Mouse (Mus musculus): ENCODE data around the gene Mgat5. TPM values are rescaled to one million over a fixed set of nuclear protein-coding genes. Genes with fewer than 3 reads are reported as not detected.

Gene Mgat5
- polyA plus RNA-seq, 1 experiment from 2014 or later: 5.2 TPM

- Histone ChIP-seq H3K27ac (ENCODE audit: low read depth) (no peak overlapping the region), H3K36me3 (ENCODE audit: insufficient read depth) (no peaks in the 10 kb centered on the region), H3K4me3 (ENCODE audit: low read depth, low read length) (no peak overlapping the region), H3K4me1 (ENCODE audit: insufficient read depth) (peaks cover 3% of the 10 kb centered on the region; the same call in 1 of the 2 replicates), H3K27me3 (ENCODE audit: insufficient read depth, low read length) (no peaks in the 10 kb centered on the region), H3K9ac (no peak overlapping the region), H3K4me2 (no peak overlapping the region), H3K9me3 (ENCODE audit: low read depth, low read length) (no peaks in the 10 kb centered on the region)
- no peak for TF ChIP-seq CTCF (IDR thresholded peaks at IDR 0.05; ENCODE audit: low read depth)
- DNase-seq (no peak), ATAC-seq (ENCODE audit: insufficient read depth) (no peak)
- 55% methylated on average over 3 of the region's 3 CpGs for WGBS
These were observed 236.9 kb downstream of the Mgat5 start for GRCm38 (mm10) chr1:127441736-127442135.

DNA sequence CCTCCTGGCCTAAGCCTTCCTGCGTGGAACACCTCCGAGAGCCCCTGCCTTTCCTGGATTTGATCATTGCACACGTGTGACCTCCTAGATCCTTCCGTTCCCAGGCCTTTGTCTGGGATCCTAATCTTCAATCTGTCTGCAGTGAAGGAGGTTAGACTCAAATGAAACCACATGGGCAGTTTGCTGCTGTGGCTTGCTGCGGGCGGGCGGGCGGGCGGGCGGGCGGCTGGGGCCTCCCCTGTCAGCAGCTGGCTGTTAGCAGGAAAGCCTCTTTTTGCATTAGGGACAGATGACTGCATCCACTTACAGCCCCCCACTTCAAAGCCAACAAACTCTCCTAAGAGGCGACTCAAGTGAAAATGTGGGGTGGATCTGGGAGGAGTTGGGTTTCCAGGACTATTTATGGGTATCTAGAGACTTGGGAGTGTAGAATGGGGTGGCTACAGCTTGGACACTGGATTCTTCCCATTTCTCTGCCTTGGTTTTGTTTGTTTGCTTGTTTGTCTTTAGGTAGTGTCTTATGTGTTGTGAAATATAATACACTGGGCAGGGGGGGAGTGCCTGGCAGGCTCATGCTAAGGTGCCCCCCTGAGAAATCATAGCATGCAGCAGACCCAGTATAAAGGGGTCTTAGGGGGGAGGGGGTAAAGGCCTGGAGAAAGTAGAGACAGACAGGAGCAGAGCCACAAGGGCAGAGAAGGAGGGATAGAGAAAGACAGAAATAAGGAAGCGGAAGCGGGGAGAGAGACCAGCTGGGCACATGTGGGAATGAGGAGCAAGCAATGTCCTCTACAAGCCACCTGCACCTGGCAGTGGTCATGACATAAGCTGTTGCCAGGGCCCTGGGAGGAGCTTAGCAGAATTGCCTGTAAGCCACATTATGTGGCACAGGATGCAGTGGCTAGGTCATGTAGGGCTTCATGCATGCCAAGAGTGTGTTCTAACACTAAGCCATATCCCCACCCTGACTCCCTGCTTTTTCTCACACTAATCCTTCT lies 238.4 kb downstream of the Mgat5 start:
- no peaks in the 10 kb centered on the region for H3K27me3 ChIP-seq (ENCODE audit: insufficient read depth, low read length)
- 33% methylated on average over 14 of the region's 14 CpGs for WGBS
- H3K9me3 ChIP-seq (ENCODE audit: low read depth, low read length): no peaks in the 10 kb centered on the region
- peaks cover under 1% of the 10 kb centered on the region; the same call in 1 of the 2 replicates for H3K36me3 ChIP-seq (ENCODE audit: insufficient read depth)
- peak; percentile 57 for ATAC-seq (ENCODE audit: insufficient read depth)
- H3K4me1 ChIP-seq (ENCODE audit: insufficient read depth): peaks cover 3% of the 10 kb centered on the region; the same call in 1 of the 2 replicates
- no peak overlapping the region for H3K4me3 ChIP-seq (ENCODE audit: low read depth, low read length)
- DNase-seq: peak; percentile 55
- H3K27ac ChIP-seq (ENCODE audit: low read depth): no peak overlapping the region
- TF ChIP-seq CTCF (IDR thresholded peaks at IDR 0.05; ENCODE audit: low read depth): no peak
- no peak overlapping the region for H3K9ac ChIP-seq
- no peak overlapping the region for H3K4me2 ChIP-seq

GRCm38 (mm10) chr1:127444836-127445485 lies 240.1 kb downstream of the Mgat5 start:
- Histone ChIP-seq H3K36me3 (ENCODE audit: insufficient read depth) (peaks cover 3% of the 10 kb centered on the region; the same call in 1 of the 2 replicates), H3K4me2 (no peak overlapping the region), H3K9me3 (ENCODE audit: low read depth, low read length) (no peaks in the 10 kb centered on the region), H3K27me3 (ENCODE audit: insufficient read depth, low read length) (no peaks in the 10 kb centered on the region), H3K27ac (ENCODE audit: low read depth) (no peak overlapping the region), H3K4me1 (ENCODE audit: insufficient read depth) (peaks cover 3% of the 10 kb centered on the region; the same call in 1 of the 2 replicates), H3K9ac (no peak overlapping the region), H3K4me3 (ENCODE audit: low read depth, low read length) (no peak overlapping the region)
- 44% methylated on average over 5 of the region's 5 CpGs for WGBS
- no peak for TF ChIP-seq CTCF (IDR thresholded peaks at IDR 0.05; ENCODE audit: low read depth)
- ATAC-seq (ENCODE audit: insufficient read depth) (peak; percentile 37; the same call in 1 of the 2 replicates), DNase-seq (peak; percentile 62)

GRCm38 (mm10) chr1:127453397-127453796 lies 248.6 kb downstream of the Mgat5 start:
- Histone ChIP-seq H3K4me2 (no peak overlapping the region), H3K27ac (ENCODE audit: low read depth) (no peak overlapping the region), H3K4me1 (ENCODE audit: insufficient read depth) (no peaks in the 10 kb centered on the region), H3K36me3 (ENCODE audit: insufficient read depth) (peaks cover under 1% of the 10 kb centered on the region; the same call in 1 of the 2 replicates), H3K9ac (no peak overlapping the region), H3K27me3 (ENCODE audit: insufficient read depth, low read length) (no peaks in the 10 kb centered on the region), H3K4me3 (ENCODE audit: low read depth, low read length) (no peak overlapping the region), H3K9me3 (ENCODE audit: low read depth, low read length) (no peaks in the 10 kb centered on the region)
- TF ChIP-seq CTCF (IDR thresholded peaks at IDR 0.05; ENCODE audit: low read depth): no peak
- ATAC-seq (ENCODE audit: insufficient read depth): no peak
- no peak for DNase-seq
- 87% methylated on average over 6 of the region's 6 CpGs for WGBS

GRCm38 (mm10) chr1:127459015-127459451 lies 254.2 kb downstream of the Mgat5 start:
- peak; percentile 85 for TF ChIP-seq CTCF (IDR thresholded peaks at IDR 0.05; ENCODE audit: low read depth)
- Histone ChIP-seq H3K9ac (no peak overlapping the region), H3K9me3 (ENCODE audit: low read depth, low read length) (no peaks in the 10 kb centered on the region), H3K36me3 (ENCODE audit: insufficient read depth) (peaks cover 14% of the 10 kb centered on the region; the same call in 1 of the 2 replicates), H3K4me2 (no peak overlapping the region), H3K4me3 (ENCODE audit: low read depth, low read length) (no peak overlapping the region), H3K27ac (ENCODE audit: low read depth) (no peak overlapping the region), H3K4me1 (ENCODE audit: insufficient read depth) (no peaks in the 10 kb centered on the region), H3K27me3 (ENCODE audit: insufficient read depth, low read length) (no peaks in the 10 kb centered on the region)
- peak; percentile 90 for DNase-seq
- ATAC-seq (ENCODE audit: insufficient read depth): peak; percentile 84
- WGBS: 11% methylated on average over 6 of the region's 6 CpGs

DNA sequence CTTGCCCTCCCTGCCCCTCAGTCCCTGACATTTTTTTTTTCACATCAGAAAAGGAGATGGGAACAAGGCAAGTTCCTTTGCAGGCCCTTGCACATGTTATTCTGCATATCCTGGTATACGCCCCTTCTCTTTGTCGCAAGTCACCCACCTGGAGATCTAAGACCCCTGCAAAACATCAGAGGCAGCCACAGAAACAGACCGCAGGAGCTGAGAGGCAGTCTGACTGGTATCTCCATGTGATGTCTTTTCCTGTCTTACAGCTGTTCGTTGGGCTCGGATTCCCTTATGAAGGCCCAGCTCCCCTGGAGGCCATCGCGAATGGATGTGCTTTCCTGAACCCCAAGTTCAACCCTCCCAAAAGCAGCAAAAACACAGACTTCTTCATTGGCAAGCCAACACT lies 254.8 kb downstream of the Mgat5 start:
- Histone ChIP-seq H3K9me3 (ENCODE audit: low read depth, low read length) (no peaks in the 10 kb centered on the region), H3K4me3 (ENCODE audit: low read depth, low read length) (no peak overlapping the region), H3K4me2 (no peak overlapping the region), H3K36me3 (ENCODE audit: insufficient read depth) (peaks cover 14% of the 10 kb centered on the region; the same call in 1 of the 2 replicates), H3K9ac (no peak overlapping the region), H3K27me3 (ENCODE audit: insufficient read depth, low read length) (no peaks in the 10 kb centered on the region), H3K27ac (ENCODE audit: low read depth) (no peak overlapping the region), H3K4me1 (ENCODE audit: insufficient read depth) (no peaks in the 10 kb centered on the region)
- WGBS: 78% methylated on average over 7 of the region's 7 CpGs
- no peak for TF ChIP-seq CTCF (IDR thresholded peaks at IDR 0.05; ENCODE audit: low read depth)
- no peak for ATAC-seq (ENCODE audit: insufficient read depth)
- no peak for DNase-seq

GRCm38 (mm10) chr1:127461017-127461416 lies 256.2 kb downstream of the Mgat5 start:
- no peak overlapping the region for H3K4me2 ChIP-seq
- H3K27me3 ChIP-seq (ENCODE audit: insufficient read depth, low read length): no peaks in the 10 kb centered on the region
- no peaks in the 10 kb centered on the region for H3K4me1 ChIP-seq (ENCODE audit: insufficient read depth)
- WGBS: 76% methylated on average over 9 of the region's 9 CpGs
- peaks cover 14% of the 10 kb centered on the region; the same call in 1 of the 2 replicates for H3K36me3 ChIP-seq (ENCODE audit: insufficient read depth)
- no peak for TF ChIP-seq CTCF (IDR thresholded peaks at IDR 0.05; ENCODE audit: low read depth)
- H3K9me3 ChIP-seq (ENCODE audit: low read depth, low read length): no peaks in the 10 kb centered on the region
- H3K4me3 ChIP-seq (ENCODE audit: low read depth, low read length): no peak overlapping the region
- no peak overlapping the region for H3K27ac ChIP-seq (ENCODE audit: low read depth)
- H3K9ac ChIP-seq: no peak overlapping the region
- DNase-seq: no peak
- ATAC-seq (ENCODE audit: insufficient read depth): no peak

All from lung, embryonic 14.5 days (tissue).